Mouse (Mus musculus) frontal cortex, postnatal 14 days (tissue): ENCODE results near the gene Actr1b.
"Not testable (repeated sequence)": the region's sequence is repeated elsewhere in the genome, so short reads cannot be mapped to it uniquely, and the experiment has no call there.

Experiments
- DNase-seq, 2 experiments: peaks; one replicate each; pipeline ENCODE4 v3.0.0; 2022; ENCODE audit warnings: low spot score in 2 of 2

Actr1b gene

DNA sequence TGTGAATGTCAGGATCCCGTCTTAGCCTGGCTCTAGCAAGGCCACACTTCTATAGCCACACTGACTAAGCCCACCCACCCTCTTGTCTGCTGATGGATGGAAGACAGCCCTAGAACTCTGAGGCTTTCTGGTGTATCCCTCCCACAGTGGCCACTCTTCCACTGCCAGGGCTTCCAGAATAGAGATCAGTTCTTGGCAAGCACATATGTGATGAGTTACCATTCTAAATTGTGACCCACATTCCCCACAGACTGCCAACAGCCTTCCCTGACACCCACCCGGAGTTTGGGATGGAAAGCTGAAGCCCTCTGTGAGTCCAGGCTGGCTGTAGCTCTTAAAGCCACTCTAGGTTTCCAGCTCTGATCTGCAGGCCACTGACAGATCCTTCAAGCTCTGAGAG is 7.1 kb downstream of the Actr1b start:
- no peak for DNase-seq

GRCm38 (mm10) chr1:36697030-36697429 is 17.2 kb downstream of the Actr1b start:
- DNase-seq: no peak

- no peak for DNase-seq
Observed at GRCm38 (mm10) chr1:36696411-36696810, 17.8 kb downstream of the Actr1b start.

DNA sequence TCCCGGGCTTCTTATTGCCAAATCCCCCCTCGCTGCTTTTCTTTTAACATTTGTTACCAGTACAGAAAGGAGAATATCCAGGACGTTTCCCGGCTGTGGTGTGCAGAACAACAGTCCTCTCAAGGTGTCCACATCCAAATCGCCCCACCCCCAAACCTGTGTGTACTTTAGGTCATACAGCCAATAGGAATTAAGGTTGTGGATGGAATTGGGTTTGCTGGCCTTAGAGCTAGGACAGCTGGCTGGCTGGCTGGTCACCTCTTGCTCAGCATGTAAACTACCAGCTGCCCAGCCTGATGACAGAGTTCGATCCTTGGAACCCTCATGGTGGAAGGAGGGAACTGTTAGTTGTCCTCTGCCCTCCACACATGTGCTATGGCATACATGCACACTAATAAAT is 19.4 kb downstream of the Actr1b start:
- no peak for DNase-seq

- DNase-seq: peak; percentile 92 to 93
Observed at GRCm38 (mm10) chr1:36691271-36692155, 22.7 kb downstream of the Actr1b start, which contains the start of gene Cox5b. Cox5b (plus strand) TSS chr1:36691449.

GRCm38 (mm10) chr1:36690671-36691235 is 23.5 kb downstream of the Actr1b start:
- no peak for DNase-seq

DNA sequence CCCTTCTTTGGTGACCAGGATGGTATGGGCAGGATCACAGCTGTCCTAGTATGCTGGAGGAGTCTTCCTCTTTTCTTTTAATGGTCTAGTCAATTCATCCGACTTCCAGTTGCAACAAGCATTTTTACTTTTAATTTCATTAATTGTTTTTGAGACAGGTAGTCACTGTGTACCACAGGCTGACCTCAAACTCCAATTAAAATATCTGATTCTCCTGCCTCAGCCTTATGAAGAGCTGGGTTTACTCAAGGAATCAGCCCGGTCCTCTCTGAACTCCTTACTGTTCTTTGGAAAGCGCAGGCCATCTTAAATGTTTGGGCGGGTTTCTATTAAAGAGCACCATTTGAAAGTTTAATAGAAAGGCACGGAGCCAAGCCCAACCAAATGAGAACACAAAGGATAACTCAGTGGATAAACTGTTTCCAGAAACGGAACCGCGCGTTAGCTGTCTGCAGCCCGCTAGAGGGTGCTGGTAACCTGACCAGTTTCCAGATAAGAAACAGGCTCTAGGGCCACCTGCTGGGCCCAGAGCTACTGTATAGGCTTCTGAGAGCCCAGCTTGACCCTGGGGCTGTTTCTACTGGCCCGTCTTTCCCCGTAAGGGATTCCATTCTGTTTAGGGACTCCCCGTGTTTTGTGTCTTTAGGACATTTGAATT is 30.3 kb downstream of the Actr1b start:
- DNase-seq: peak; percentile 61 to 78

DNA sequence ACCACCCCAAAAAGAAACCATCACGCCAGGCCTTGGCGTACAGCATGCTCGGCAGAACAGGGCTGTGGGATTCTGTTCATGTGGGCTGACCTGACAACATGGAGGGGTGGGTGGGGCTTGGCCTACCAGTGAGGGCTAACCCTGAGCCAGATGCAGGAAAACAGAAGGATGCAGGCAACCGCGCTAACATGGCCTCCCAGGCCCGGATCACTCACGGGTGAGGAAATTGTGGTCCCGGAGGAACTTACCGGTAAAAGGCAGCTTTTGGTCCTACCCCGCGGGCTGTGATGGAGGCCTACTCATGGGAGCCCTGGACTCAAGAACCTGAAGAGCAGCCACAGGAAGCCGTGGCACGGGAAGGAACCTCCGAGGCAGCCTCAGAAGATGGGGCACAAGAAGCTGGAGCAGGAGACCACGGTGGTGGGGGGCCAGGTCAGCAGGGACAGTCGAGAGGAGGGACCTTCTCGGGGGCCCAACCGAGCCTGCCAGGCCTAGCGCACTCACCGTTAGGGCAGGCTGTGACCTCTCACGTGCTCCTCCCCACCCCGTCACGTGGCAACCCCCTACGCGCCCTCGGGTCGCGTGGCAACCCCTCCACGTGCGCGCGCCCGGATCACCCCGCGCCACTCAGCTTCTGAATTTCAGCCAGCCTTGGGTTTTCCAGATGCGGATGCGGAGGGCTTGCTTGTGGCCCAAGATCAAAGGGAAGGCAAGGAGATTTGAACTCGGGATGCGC is 31.4 kb downstream of the Actr1b start, which contains the start of gene Fam178b:
Gene Fam178b (minus strand): TSS at position 564 of the 736 bp plus-strand sequence.
- no peak for DNase-seq

- no peak for DNase-seq
Observed at GRCm38 (mm10) chr1:36680893-36681292, 33.3 kb downstream of the Actr1b start.

DNA sequence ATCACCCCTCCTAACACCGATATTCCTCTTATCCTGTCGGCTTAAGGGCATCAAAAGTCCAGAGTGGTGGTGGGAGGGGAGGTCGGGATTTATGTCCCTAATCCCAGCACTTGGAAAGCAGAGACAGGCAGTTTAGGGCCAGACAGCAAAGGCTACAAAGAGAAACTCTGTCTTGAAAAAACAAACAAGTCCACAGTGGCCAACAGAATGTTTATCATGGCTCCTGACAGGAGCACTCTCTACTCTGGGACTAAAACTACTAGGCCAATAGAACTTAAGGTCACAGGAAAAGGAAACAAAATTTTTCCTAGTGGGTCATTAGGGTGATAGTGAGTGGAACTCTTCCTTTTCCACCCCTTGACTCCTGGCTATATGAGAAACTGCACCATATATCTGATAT is 39.3 kb downstream of the Actr1b start:
- DNase-seq: no peak

DNA sequence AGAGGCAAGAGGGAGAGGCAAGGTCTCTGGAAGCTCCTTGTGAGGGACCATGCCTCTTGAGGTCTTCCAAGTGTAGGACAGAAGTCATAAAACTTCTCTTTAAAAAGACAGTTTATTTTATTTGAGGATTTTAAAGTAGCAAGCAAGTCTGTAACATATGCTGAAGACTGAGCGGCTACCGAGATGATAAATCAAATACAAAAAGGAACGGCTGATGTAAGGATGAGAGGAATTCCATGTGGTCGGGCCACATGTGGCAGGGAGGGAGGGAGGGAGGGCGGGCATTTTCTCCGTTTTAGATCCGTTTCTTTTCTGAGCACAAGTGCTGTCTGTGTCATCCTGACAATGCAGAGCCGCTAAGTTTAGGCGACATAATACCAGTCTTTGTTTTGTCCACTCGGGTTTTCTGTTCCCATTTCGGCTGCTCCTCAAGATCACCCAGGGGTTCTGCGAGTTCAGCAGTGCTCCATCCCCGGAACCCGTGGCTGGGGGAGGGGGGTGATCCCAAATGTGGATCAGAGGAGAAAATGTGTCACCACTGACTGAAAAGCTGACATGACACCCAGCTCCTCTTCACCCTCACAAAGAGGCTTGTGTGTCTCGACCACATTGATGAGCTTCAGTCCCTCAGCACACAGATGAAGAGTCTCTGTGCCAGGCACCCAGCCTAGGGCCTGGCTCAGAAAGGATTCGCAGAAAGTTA is 41.4 kb downstream of the Actr1b start:
- DNase-seq: no peak

- DNase-seq: no peak
Observed at GRCm38 (mm10) chr1:36671260-36671659, 43.0 kb downstream of the Actr1b start.

DNA sequence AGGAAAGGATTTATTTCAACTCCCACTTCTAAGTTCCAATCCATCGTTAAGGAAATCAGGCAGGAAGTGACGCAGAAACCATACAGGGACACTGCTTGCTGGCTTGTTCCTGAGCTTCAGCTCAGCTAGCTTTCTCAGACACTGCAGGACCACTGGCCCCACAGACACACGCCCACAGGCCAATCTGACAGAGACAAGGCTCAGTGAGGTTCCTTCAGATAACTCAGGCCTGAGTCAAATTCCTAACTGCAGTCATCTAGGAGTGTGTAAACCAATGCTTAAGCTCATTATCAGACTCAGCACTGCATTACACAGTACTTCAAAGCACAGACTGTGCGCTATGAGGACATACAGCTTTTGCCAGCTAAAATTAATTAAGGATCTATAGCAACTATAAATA is 44.0 kb downstream of the Actr1b start:
- no peak for DNase-seq

GRCm38 (mm10) chr1:36668007-36668406 is 46.2 kb downstream of the Actr1b start:
- not testable (repeated sequence) for DNase-seq

DNA sequence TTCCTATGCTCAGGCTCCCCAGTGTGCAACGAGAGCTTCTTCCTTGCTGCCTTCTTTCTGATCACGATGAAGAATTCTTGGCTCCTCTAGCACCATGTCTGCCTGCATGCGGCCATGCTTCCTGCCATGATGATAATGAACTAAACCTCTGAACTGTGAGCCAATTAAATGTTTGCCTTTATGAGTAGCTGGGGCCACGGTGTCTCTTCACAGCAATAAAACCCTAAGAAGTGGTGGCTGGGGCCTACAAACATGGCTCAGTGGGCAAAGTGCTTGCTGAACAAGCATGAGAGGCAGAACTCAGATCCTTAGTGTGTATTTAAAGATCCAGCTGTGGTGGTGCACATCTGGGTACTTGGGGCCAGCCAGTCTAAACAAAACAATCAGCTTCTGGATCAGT is 48.3 kb downstream of the Actr1b start:
- DNase-seq: no peak

DNA sequence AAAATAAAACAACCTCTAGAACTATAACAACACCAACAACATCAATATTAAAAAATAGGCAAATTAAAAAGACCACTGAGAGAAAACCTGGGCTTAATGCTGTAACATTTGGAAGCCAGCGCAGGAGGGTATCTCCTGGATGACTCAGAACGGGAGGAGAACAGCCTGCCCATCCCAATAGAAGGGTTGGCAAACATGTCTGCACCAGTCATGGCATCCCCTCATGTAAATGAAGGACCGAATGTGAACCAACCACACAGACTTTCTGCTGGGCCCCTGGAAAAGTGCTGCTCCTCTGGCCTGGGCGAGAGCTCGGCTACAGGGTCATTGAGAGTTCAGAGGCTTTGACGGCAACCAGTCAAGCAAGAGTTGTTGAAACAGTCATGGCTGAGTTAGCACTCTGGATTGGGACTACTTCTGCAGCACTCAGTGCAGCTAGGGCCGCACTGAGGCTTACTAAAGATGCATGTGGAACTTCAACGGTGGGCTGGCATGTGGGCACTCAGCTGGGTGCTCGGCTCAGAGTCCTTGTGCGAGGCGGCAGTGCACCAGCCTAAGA is 49.0 kb downstream of the Actr1b start:
- no peak for DNase-seq

DNA sequence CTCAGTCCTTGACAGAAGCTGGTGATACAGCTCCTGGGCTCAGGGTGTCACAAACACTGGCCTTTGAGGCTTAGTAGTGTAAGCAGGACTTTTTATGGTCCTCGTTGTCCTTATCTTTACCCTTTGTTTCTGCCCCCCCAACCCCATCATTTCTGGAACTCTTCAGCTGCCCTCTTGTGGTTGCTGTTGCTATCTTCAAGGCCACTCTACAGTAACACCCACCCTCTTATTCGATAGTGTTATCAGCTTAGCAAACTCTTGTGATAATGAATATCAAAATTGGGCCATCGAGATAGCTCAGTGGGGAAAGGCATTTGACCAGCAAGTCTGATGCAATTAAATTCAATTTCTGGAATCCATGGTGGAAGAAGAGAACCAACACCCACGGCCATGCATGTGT is 49.8 kb downstream of the Actr1b start:
- DNase-seq: no peak

DNA sequence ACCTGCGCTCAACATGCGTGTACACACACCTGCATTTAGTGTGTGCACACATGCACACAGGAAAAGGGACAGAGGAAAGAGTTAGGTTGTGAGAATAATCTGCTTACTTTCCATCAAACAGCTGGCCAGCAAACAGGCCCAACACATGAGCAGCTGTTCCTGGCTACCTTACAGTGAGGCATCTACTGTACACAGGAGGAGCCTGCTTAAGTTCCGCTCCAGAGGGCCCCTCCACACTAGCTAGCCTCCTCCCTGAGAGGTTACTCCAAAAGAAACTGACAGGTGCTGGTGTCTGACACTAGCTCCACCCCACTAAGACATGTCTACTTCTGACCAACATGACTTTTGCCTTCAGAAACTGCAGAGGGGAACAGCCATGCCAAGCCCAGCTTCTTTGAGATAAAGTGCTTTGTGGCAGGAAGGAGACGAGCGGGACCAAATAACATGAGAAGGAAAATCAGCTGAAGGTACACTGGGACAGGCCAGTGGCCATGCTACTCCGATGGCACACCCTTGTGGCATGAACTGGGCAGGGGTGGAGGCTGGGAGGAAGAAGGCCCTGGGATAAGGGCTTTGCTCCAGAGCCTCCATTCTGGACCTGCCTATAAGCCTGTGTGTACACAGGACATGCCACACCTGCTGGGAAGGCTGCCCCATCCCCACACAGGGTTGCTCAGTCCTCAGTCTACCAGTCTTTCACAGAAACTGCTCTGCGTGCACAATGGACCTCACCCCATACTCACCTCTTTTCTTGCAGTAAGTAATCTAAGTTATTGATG is 55.4 kb downstream of the Actr1b start:
- no peak for DNase-seq

DNA sequence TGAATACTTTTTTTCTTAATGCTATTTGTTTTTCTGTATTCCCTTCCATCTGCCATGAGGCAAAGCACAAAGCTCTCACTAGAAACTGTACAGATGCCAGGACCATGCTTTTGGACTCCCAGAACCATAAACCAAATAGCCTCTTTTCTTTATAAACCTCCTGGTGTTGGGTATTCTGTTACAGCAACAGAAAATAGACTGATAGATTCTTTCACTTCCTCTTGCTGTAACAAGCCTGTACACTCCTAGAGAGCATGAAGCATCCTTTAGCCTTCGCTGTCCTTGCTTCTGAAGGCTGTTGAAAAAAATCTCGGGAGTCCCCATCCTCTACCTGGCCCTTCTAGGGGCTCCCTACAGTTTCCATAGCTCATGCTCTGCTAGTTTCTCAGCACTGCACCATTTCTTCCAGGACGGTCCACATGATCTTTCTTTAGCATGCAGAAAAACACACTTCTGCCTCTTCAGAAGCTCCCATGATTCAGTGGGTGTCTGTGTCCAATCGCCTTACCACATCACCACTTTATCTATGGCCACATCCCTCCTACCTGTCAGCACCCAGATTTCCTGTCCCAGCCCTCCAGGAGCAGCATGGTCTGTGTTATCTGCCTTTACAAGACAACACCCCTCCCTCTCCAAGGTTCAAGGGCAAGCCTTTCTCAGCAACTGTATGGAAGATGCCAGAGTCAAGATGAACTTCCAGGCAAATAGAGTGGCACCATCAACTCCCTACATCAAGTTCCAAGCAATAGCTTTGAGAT is 56.4 kb downstream of the Actr1b start:
- DNase-seq: no peak
